Mouse (Mus musculus) hindbrain, embryonic 10.5 days (tissue): ENCODE results near the gene Foxo6. TPM values are rescaled to one million over a fixed set of nuclear protein-coding genes. Genes with fewer than 3 reads are reported as not detected.

Source experiments
- DNase-seq: peaks from one replicate; pipeline ENCODE4 v3.0.0-alpha.2; 2017; ENCODE audit warnings: low spot score
- H3K27ac ChIP-seq: fragments of 300-500 bp; sonication (generic); 2 replicates; pipeline ENCODE4 v1.5.1; 2016; ENCODE audit warnings: mild to moderate bottlenecking, moderate library complexity
- H3K27me3 ChIP-seq: fragments of 300-500 bp; sonication (generic); 2 replicates; pipeline ENCODE4 v1.6.1; 2016; ENCODE audit warnings: mild to moderate bottlenecking; ENCODE audit not compliant: poor library complexity, insufficient read depth, severe bottlenecking
- H3K36me3 ChIP-seq: fragments of 300-500 bp; sonication (generic); 2 replicates; pipeline ENCODE4 v1.6.1; 2016; ENCODE audit warnings: mild to moderate bottlenecking, moderate library complexity
- H3K4me1 ChIP-seq: fragments of 300-500 bp; sonication (generic); replicated peaks from 2 replicates; pipeline ENCODE4 v1.6.1; 2016; ENCODE audit warnings: mild to moderate bottlenecking
- H3K4me3 ChIP-seq: fragments of 300-500 bp; sonication (generic); 2 replicates; pipeline ENCODE4 v1.5.1; 2016; ENCODE audit warnings: mild to moderate bottlenecking, moderate library complexity
- H3K9me3 ChIP-seq: fragments of 300-500 bp; sonication (generic); 2 replicates; pipeline ENCODE4 v1.6.1; 2016; ENCODE audit warnings: mild to moderate bottlenecking, moderate library complexity
- WGBS: fragments of 180-500 bp; shearing (Covaris S2); methylation state at CpG from one replicate; pipeline ENCODE4 v1.1.7; 2016; 5-methylcytosine and 5-hydroxymethylcytosine counted together
- polyA plus RNA-seq: library from polyadenylated mRNA; unstranded; fragments of >200 nt; fragmentation: Nextera tagmentation; extraction: Ambion mirVana; gene quantifications from 2 replicates; pipeline ENCODE4 v1.2.1, GENCODE M21; 2016

The Foxo6 gene
- polyA plus RNA-seq, 1 experiment from 2014 or later: 0.20 TPM

DNA sequence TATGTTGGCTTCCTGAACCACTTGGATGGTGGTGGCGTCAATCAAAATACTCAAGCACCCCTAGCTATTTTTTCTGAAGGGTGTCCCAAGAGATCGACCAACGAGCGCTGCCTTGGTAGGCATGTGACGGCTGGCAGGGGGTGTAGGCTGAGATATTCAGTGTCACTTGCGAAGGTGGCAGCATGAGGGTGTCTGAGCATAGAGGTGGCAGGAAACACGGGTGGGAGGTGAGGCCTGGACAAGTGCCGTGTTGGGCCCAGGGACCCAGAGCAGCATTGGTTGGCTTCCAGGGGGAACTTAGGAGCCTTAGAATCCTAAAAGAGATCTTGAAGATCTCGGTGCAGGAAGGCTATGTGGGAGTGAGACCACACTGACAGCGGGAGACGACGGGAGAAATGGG, 6.7 kb downstream of the Foxo6 start:
- no peak for DNase-seq
- Histone ChIP-seq H3K9me3 (no peaks in the 10 kb centered on the region), H3K36me3 (no peaks in the 10 kb centered on the region), H3K27me3 (peaks cover 95% of the 10 kb centered on the region), H3K4me3 (no peak overlapping the region), H3K27ac (no peak overlapping the region), H3K4me1 (peaks cover 60% of the 10 kb centered on the region)
- WGBS: 86% methylated on average over 12 of the region's 12 CpGs

GRCm38 (mm10) chr4:120277255-120277928, 9.8 kb downstream of the Foxo6 start:
- peaks cover 94% of the 10 kb centered on the region for H3K27me3 ChIP-seq
- H3K4me3 ChIP-seq: no peak overlapping the region
- WGBS: 43% methylated on average over 4 of the region's 4 CpGs
- H3K36me3 ChIP-seq: no peaks in the 10 kb centered on the region
- H3K4me1 ChIP-seq: peaks cover 46% of the 10 kb centered on the region
- H3K27ac ChIP-seq: peak overlapping the region; percentile 50; the same call in 1 of the 2 replicates
- no peaks in the 10 kb centered on the region for H3K9me3 ChIP-seq
- peak; percentile 35 for DNase-seq

DNA sequence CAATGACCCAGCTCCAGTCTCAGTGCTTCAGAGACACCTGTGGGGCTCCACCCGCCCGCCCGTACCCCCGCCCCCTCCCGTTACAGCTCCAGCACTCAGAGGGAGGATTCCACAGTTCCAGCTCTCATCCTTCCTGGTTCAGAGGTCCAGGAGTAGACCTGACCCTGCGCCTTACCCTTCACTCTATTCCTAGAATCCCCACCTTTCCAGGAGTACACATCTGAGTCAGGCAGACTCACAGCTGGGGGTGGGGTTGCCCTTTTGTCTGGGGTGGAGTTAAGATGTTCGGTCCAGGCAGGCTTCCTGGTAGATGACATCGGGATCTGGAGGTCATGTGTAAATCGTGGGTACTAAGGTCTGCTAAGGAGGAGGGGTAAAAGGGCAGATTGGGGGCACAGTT, 11.7 kb downstream of the Foxo6 start:
- Histone ChIP-seq H3K4me1 (peaks cover 41% of the 10 kb centered on the region), H3K27me3 (peaks cover 94% of the 10 kb centered on the region), H3K4me3 (no peak overlapping the region), H3K36me3 (no peaks in the 10 kb centered on the region), H3K27ac (no peak overlapping the region), H3K9me3 (no peaks in the 10 kb centered on the region)
- WGBS: 71% methylated on average over 9 of the region's 9 CpGs
- no peak for DNase-seq

DNA sequence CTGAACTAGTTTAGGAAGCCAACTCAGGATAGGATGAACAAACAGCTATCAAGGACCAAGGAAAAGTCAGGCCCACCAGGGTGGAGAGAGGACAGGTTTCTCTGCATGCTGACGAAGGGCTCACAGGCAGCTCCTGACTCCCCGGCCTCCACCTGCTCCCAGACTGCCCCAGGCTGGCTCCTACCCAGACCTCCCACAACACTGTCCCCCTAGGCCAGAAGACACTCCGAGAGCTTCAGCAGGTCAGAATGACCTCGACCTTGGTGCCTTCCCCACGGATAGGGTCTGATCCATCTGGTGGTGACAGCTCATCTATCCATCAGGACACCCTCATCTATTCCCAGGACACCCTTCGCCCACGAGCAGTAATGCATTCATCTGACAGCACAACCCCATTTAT, 13.6 kb downstream of the Foxo6 start:
- Histone ChIP-seq H3K36me3 (no peaks in the 10 kb centered on the region), H3K9me3 (no peaks in the 10 kb centered on the region), H3K4me1 (peaks cover 41% of the 10 kb centered on the region), H3K4me3 (no peak overlapping the region), H3K27me3 (peaks cover 94% of the 10 kb centered on the region), H3K27ac (no peak overlapping the region)
- DNase-seq: no peak
- 56% methylated on average over 7 of the region's 7 CpGs for WGBS

DNA sequence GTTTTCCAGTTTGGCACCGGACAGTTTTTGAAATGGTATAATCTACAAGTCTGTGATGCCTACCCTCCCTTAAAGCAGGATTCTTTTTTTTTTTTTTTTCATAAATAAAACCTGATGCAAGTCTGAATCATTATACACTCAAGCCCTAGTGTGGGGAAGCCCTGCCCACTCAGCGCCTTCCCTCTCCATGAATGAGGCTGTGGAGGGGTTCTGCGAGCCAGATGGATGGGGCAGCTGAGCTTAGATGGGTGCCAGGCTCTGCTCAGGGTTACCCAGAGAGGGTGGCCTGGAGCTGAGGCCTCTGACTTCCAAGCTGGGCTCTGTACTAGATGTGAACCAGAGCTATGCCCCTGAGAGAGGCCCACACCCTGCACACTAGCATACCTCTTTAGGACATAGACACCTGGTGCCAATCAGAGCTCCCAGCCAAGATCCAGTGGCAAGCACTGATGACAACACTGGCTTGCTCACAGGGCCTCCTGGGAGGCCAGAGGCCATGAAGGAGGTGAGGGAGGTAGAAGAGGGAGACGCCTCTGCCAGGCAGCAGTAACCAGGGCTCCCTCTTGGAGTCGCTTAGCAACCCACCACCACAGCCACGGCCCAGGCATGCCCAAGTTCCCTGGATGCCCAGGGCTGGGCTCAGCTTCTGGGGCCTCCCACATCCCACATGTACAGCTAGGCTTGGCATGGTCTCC, 15.1 kb downstream of the Foxo6 start:
- peaks cover 95% of the 10 kb centered on the region for H3K27me3 ChIP-seq
- no peak overlapping the region for H3K27ac ChIP-seq
- H3K4me1 ChIP-seq: peaks cover 46% of the 10 kb centered on the region
- H3K9me3 ChIP-seq: no peaks in the 10 kb centered on the region
- no peak for DNase-seq
- 69% methylated on average over 6 of the region's 6 CpGs for WGBS
- H3K36me3 ChIP-seq: no peaks in the 10 kb centered on the region
- H3K4me3 ChIP-seq: no peak overlapping the region

- DNase-seq: no peak
- Histone ChIP-seq H3K36me3 (no peaks in the 10 kb centered on the region), H3K4me3 (no peak overlapping the region), H3K27me3 (peaks cover 98% of the 10 kb centered on the region), H3K9me3 (no peaks in the 10 kb centered on the region), H3K4me1 (peaks cover 42% of the 10 kb centered on the region), H3K27ac (no peak overlapping the region)
- 61% methylated on average over 8 of the region's 8 CpGs for WGBS
Measured at GRCm38 (mm10) chr4:120271208-120271607, 15.9 kb downstream of the Foxo6 start.

- Histone ChIP-seq H3K36me3 (no peaks in the 10 kb centered on the region), H3K27ac (no peak overlapping the region), H3K4me1 (peaks cover 38% of the 10 kb centered on the region), H3K9me3 (no peaks in the 10 kb centered on the region), H3K27me3 (peaks cover 98% of the 10 kb centered on the region), H3K4me3 (no peak overlapping the region)
- no peak for DNase-seq
- 33% methylated on average over 4 of the region's 4 CpGs for WGBS
Measured at GRCm38 (mm10) chr4:120270937-120271199, 16.3 kb downstream of the Foxo6 start.

DNA sequence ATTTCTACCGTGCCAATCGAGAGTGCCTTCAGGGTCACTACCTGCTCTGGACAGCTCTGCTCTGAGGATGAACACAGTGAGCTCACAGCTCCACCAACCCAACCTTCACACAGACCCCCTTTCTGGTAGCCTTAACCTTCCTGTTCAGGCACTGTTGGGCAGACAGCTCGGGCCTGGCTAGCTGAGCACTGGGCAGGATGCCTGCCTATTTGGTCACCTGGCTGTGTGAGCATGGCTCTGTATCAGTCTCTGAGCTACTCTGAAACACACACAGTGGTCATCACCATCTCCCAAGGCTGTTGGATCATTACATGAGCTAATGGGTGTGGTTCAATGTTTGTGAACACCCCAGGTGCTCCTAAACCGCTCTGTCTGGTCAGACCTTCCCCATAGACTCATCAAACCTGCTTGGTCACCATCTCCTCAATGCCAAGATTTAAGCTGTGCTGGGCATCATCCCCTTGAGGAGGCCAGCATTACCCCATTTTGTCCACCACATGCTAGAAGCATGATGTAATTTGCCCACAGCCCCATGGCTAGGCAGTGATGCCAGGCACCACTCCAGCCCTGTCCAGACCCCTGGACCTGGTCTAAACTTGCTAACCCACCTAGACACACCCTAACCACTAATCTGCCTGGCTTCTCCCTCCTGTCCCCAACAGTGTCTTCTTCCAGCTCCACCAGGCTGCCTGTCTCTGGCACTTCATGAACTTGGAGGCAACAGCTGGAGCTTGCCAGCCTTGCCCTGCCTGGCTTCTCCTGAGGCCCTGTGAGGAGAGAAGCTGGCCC, 16.8 kb downstream of the Foxo6 start:
- no peaks in the 10 kb centered on the region for H3K36me3 ChIP-seq
- no peaks in the 10 kb centered on the region for H3K9me3 ChIP-seq
- DNase-seq: no peak
- H3K27ac ChIP-seq: no peak overlapping the region
- WGBS: 68% methylated on average over 4 of the region's 4 CpGs
- peaks cover 98% of the 10 kb centered on the region for H3K27me3 ChIP-seq
- peaks cover 38% of the 10 kb centered on the region for H3K4me1 ChIP-seq
- no peak overlapping the region for H3K4me3 ChIP-seq

- 22% methylated on average over 9 of the region's 9 CpGs for WGBS
- Histone ChIP-seq H3K9me3 (no peaks in the 10 kb centered on the region), H3K27me3 (peaks cover 98% of the 10 kb centered on the region), H3K4me3 (no peak overlapping the region), H3K36me3 (no peaks in the 10 kb centered on the region), H3K4me1 (peaks cover 38% of the 10 kb centered on the region), H3K27ac (no peak overlapping the region)
- DNase-seq: no peak
Measured at GRCm38 (mm10) chr4:120269426-120269825, 17.7 kb downstream of the Foxo6 start.

GRCm38 (mm10) chr4:120268214-120269061, 18.7 kb downstream of the Foxo6 start:
- Histone ChIP-seq H3K27me3 (peaks cover 98% of the 10 kb centered on the region), H3K36me3 (no peaks in the 10 kb centered on the region), H3K4me3 (peak overlapping the region; percentile 52), H3K27ac (peak overlapping the region; percentile 70), H3K9me3 (no peaks in the 10 kb centered on the region), H3K4me1 (peaks cover 47% of the 10 kb centered on the region)
- peak; percentile 54 for DNase-seq
- under 1% methylated on average over 111 of the region's 112 CpGs for WGBS

DNA sequence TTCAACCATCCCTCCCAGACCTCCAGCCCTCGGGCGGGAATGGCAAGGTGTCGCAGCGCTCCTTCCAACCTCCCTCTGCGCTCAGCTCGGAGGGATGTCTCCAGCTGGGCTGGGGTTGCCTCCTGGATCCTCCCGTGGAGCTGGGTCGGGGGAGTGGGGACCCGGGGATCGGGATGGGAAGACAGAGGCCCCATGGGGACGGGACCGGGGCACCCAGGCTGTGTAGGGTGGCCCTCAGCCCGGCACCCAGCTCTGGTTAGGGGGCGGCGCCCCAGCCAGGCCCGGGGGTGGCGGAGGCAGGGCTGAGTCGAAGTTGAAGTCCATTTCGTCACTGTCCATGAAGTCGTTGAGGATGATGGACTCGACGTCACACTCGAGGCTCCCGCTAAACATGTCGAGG, 19.5 kb downstream of the Foxo6 start:
- Histone ChIP-seq H3K4me1 (peaks cover 54% of the 10 kb centered on the region), H3K36me3 (no peaks in the 10 kb centered on the region), H3K27me3 (peaks cover 99% of the 10 kb centered on the region), H3K9me3 (no peaks in the 10 kb centered on the region), H3K27ac (peak overlapping the region; percentile 70), H3K4me3 (peak overlapping the region; percentile 52)
- DNase-seq: no peak
- 5% methylated on average over 25 of the region's 25 CpGs for WGBS

- Histone ChIP-seq H3K27me3 (peaks cover 99% of the 10 kb centered on the region), H3K27ac (no peak overlapping the region), H3K9me3 (no peaks in the 10 kb centered on the region), H3K4me3 (peak overlapping the region; percentile 52; the same call in 1 of the 2 replicates), H3K4me1 (peaks cover 55% of the 10 kb centered on the region), H3K36me3 (no peaks in the 10 kb centered on the region)
- 25% methylated on average over 24 of the region's 24 CpGs for WGBS
- DNase-seq: peak; percentile 20
Measured at GRCm38 (mm10) chr4:120267136-120267535, 20.0 kb downstream of the Foxo6 start.
